Mouse (Mus musculus) megakaryocyte, embryonic 14.5 days (primary cell): ENCODE data around the gene Fmo5. TPM values are rescaled to one million over a fixed set of nuclear protein-coding genes. Genes with fewer than 3 reads are reported as not detected.

Source experiments
- H3K27me3 ChIP-seq: replicated peaks from 2 replicates; pipeline ENCODE3; 2012; ENCODE audit warnings: inconsistent platforms
- H3K36me3 ChIP-seq: replicated peaks from 2 replicates; pipeline ENCODE3; 2012; ENCODE audit warnings: low read length, inconsistent platforms, mixed read lengths
- H3K4me1 ChIP-seq: 2 replicates; pipeline ENCODE4 v1.6.1; 2012; ENCODE audit warnings: inconsistent platforms
- H3K4me3 ChIP-seq: replicated peaks from 2 replicates; pipeline ENCODE3; 2012; ENCODE audit warnings: moderate library complexity, mild to moderate bottlenecking, inconsistent platforms
- H3K9me3 ChIP-seq: 2 replicates; pipeline ENCODE4 v1.6.1; 2012; ENCODE audit warnings: inconsistent platforms
- FLI1 ChIP-seq: IDR thresholded peaks from 2 replicates; pipeline ENCODE4 v1.6.1; 2012; ENCODE audit warnings: low read length, inconsistent platforms, mixed read lengths
- GATA1 ChIP-seq: IDR thresholded peaks from 3 replicates; pipeline ENCODE4 v1.6.1; 2012; ENCODE audit warnings: mixed read lengths, low read length, inconsistent platforms, borderline replicate concordance
- polyA plus RNA-seq: library from polyadenylated mRNA; stranded (reverse); fragments of >175 nt; gene quantifications from 2 replicates; pipeline ENCODE4 v1.2.3, GENCODE M21; 2012; ENCODE audit warnings: low replicate concordance; ENCODE audit not compliant: insufficient read depth

Gene Fmo5
- polyA plus RNA-seq, 1 experiment: 0.96 TPM

DNA sequence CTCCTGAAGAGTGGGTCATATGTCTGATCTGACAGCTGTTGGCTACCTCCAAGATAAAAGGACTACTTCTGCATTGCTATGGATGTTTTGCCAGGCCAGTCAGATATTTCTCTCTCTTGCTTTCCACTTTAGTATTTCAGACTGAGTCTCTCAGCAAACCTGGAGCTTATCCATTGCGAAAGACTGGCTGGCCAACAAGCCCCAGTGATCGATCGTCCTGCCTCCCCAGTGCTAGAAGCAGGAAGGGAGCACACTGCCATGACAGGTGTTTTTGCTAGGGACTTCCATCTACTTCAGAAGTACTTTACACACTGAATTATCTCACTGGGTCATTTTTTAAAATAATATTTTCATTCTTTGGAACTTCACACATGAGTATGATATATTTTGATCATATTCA, 49.8 kb downstream of the Fmo5 start:
- TF ChIP-seq FLI1 (no peak), GATA1 (no peak)
- peaks cover 21% of the 10 kb centered on the region for H3K27me3 ChIP-seq
- peaks cover 25% of the 10 kb centered on the region for H3K4me1 ChIP-seq
- peaks cover 5% of the 10 kb centered on the region for H3K36me3 ChIP-seq
- peaks cover 4% of the 10 kb centered on the region; the same call in 1 of the 2 replicates for H3K9me3 ChIP-seq
- H3K4me3 ChIP-seq: no peak overlapping the region

DNA sequence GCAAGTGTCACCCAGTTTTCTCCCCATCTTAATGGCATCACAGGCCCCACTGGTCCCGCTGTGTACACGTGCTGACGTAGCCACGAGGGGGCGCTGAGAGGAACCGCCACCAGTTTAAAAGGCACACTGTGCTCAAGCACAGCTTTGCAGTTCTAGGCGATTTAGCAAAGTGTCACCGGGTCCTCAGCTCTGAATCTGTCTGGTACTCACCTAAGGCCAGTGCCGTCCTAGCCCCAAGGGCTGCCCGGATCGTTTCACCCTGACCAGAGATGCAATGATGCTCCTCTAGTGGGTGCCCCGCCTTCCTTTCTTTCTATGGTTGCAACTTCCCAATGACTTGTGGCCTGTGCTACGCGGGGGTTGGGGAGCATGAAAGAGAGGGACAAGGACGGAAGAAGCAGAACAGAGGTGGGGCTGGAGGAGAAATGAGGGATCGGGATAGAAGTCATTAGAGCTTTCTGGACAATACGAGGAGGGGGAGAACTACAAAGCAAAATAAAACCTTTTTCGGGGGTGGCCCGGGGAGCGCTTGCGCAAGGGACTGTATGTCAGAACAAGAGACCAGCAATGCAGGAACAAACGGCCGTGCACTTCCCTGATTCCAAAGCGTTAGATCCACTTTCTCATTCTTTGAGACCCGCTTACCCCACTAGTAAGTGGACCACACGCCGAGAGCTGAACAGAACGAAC, 52.2 kb downstream of the Fmo5 start:
- Histone ChIP-seq H3K27me3 (peaks cover 31% of the 10 kb centered on the region), H3K4me3 (peak overlapping the region; percentile 92), H3K36me3 (no peaks in the 10 kb centered on the region), H3K4me1 (peaks cover 36% of the 10 kb centered on the region), H3K9me3 (no peaks in the 10 kb centered on the region)
- TF ChIP-seq FLI1: no peak
- no peak for TF ChIP-seq GATA1

DNA sequence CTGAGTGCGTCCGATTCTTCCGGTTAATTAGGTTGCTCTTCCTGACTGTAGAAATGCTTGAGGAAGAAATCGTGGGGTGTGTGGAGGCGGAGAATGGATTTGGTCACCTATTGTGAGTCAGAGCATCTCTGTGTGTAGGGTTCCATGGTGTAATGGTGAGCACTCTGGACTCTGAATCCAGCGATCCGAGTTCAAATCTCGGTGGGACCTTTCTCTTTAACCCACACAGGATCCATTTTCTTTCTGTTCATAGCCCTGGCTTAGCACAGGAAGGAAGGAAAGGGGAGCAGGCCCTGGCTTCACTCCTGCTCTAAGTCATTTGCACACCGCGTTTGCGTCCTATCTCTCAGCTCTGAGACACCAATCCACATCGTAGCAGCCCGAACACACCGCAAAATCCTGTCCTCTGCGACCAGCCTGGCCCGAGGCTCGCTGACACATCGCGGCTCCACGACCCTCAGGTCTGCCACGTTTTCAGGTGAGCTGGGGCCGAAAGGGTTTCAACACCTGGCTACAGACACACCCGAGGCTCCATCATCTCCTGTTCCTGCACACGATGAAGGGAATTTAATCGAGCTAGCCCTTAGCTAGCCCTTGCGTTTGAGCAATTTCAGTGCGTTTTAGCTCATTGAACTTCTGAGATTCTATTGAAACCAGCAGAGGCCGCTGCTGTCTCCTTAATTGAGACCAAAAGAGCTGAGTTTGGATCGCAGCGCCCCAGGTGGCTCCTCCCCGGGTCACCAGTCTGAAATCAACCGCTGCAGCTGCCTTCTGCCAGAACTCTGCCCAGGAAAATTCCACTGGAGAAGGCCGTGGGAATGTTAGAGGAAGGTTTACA, 52.9 kb downstream of the Fmo5 start:
- Histone ChIP-seq H3K4me3 (peak overlapping the region; percentile 92), H3K36me3 (no peaks in the 10 kb centered on the region), H3K27me3 (peaks cover 38% of the 10 kb centered on the region), H3K4me1 (peaks cover 39% of the 10 kb centered on the region), H3K9me3 (no peaks in the 10 kb centered on the region)
- TF ChIP-seq FLI1 (no peak), GATA1 (no peak)

DNA sequence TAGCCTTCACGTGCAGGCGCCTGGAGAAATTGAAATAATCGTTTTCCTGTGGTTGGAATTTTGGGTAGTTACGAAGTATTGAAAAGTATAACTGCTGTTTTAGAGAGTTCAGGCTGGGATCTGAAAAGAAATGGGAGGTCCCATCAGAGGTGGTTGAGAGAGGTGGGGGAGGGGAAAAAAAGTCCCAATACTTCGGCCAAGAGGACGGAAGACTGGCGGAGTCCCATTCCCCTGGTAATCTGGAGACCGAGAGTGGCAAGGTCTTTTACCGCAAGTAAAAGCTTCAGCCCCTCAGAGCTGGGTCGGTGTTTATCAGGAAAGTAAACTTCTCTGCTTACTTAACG, 53.5 kb downstream of the Fmo5 start:
- no peak for TF ChIP-seq GATA1
- no peak for TF ChIP-seq FLI1
- H3K4me3 ChIP-seq: peak overlapping the region; percentile 92

DNA sequence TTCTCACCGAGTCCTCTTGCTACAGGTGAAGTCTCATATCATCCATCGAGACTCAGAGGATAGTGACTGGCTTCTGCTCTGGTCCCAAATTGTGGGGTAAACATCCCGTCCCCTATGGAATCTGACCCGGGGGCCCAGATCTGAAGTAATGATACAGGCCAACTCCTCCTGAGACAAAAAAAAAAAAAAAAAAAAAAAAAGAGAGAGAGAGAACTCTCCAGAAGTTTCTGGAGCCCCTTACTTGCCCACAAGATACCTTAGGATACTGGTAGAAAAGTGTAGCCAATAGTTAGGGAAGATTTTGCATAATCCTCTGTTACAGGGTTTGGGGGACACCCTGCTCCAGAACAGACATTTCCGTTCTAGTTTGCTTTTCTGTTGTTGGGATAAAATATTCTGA, 54.0 kb downstream of the Fmo5 start:
- Histone ChIP-seq H3K4me1 (peaks cover 39% of the 10 kb centered on the region), H3K4me3 (peak overlapping the region; percentile 92), H3K27me3 (peaks cover 41% of the 10 kb centered on the region), H3K9me3 (no peaks in the 10 kb centered on the region), H3K36me3 (no peaks in the 10 kb centered on the region)
- TF ChIP-seq FLI1 (no peak), GATA1 (no peak)

More for the DNA sequence above, 53.5 kb downstream of the Fmo5 start:
- Histone ChIP-seq H3K9me3 (no peaks in the 10 kb centered on the region), H3K36me3 (no peaks in the 10 kb centered on the region), H3K27me3 (peaks cover 40% of the 10 kb centered on the region), H3K4me1 (peaks cover 39% of the 10 kb centered on the region)

DNA sequence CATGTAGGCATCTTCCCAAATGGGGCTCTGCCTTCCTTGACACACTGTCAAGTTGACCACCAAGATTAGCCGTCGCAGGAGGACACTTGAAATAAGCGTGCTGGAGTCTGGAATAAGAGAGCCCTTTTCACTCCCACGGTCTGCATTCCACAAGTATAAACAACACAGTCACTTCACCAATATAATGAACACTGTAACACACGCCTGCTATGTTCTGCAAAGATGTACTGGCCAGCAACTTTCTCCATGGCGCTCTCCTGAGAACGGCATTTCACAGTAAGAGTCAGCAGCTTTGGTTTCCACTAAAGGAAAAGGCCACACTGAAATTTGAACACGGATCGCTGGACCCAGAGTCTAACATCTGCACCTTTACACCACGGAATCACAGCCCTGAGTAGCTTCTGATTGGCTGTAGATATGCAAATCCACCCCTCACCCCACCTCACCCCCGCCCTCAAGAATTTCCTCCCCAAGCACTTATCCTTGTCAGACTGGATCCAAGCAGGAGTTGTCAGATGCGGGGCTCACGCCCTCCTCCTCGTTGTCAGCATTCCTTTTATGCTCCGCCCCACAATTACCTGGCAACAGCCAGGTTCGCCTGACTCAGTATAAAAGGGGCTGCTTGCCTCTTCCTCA, 55.1 kb downstream of the Fmo5 start:
- no peak for TF ChIP-seq GATA1
- no peak for TF ChIP-seq FLI1
- H3K9me3 ChIP-seq: no peaks in the 10 kb centered on the region
- peaks cover 42% of the 10 kb centered on the region for H3K27me3 ChIP-seq

DNA sequence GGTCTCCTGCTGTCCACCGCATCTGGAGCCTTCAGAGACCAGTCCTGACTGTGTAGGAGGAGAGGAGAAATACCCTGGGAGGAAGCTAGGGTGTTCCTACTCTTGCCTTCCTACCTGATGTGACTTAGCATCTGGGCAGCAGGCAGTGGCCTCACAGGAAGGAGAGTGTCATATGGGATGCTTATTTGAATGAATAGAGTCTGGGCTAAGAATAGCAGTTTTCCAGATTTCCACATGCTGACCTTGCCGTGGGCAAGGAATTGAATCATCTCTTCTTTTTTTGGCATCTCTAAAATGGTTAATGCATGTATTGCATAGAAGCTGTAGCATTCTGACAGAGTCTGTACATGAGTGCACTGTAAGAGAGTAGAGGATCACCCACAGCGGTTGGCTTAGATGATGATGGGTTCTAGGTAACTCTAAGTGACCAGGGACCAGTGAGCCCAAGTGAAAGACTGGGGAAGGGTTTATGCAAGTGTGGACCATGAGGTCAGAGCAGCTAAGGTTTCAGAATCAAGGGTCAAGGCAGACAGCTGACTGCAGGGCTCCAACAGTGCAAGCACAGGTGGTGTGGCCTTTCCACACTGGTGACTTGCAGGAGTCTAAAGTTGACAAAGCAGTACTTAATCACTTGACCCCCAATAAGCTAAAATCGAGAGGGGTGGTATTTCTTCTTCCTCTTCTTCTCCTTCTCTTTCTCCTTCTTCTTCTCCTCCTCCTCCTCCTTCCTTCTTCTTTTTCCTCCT, 57.9 kb downstream of the Fmo5 start:
- Histone ChIP-seq H3K27me3 (peaks cover 48% of the 10 kb centered on the region), H3K4me3 (no peak overlapping the region), H3K36me3 (no peaks in the 10 kb centered on the region), H3K9me3 (no peaks in the 10 kb centered on the region), H3K4me1 (peaks cover 27% of the 10 kb centered on the region)
- TF ChIP-seq GATA1 (no peak), FLI1 (no peak)

More for the DNA sequence above, 55.1 kb downstream of the Fmo5 start:
- Histone ChIP-seq H3K4me1 (peaks cover 39% of the 10 kb centered on the region), H3K36me3 (no peaks in the 10 kb centered on the region), H3K4me3 (no peak overlapping the region)

DNA sequence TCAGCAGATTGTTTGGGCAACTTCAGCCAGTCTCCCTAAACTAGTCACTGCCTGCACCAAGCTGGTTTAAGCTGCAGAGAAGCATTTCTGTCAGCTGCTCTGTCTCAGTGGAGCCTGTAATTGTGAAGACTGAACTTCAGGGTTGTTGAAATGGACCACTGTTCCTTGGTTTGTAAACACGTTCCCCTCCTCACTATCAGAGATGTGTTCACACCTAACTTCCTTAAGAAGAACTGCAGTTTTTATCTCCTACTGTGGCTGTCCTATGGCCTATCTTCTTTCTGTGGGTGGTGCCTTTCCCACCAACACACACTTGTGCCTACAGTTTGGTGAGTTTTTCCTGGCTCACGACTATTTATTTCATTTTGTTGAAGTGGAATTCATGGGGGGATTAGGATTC, 60.7 kb downstream of the Fmo5 start:
- H3K27me3 ChIP-seq: peaks cover 54% of the 10 kb centered on the region
- peaks cover 8% of the 10 kb centered on the region for H3K4me1 ChIP-seq
- no peaks in the 10 kb centered on the region for H3K36me3 ChIP-seq
- TF ChIP-seq GATA1 (no peak), FLI1 (no peak)
- no peaks in the 10 kb centered on the region for H3K9me3 ChIP-seq
- H3K4me3 ChIP-seq: no peak overlapping the region

DNA sequence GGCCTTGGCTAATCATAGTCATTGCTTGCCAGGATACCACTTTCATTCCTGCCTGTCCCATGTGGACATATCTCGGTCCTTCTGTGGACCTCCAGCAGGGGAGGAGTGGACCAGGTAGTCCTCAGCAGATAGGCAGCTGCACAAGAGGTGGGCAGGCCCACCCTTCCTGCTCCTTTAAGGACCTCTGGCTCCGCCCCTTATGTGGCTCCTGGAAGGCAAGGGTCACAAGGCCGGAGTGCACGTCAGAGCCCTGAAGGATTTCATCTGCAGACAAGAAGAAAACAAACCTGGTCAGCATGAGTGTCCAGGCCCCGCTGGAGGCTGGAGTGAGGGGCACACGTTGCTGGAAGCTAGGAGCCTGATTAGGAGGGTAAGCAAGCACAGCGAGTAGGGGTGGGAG, 62.0 kb downstream of the Fmo5 start:
- no peak for TF ChIP-seq GATA1
- TF ChIP-seq FLI1: no peak
- H3K4me1 ChIP-seq: peaks cover 3% of the 10 kb centered on the region; the same call in 1 of the 2 replicates
- peaks cover 56% of the 10 kb centered on the region for H3K27me3 ChIP-seq
- H3K4me3 ChIP-seq: no peak overlapping the region
- H3K36me3 ChIP-seq: no peaks in the 10 kb centered on the region
- no peaks in the 10 kb centered on the region for H3K9me3 ChIP-seq
